In genomic region chr2:165883006-165883405, GRCm38 (mm10) we compare ENCODE assay signal across 8 mouse cellular contexts. TPM values are rescaled to one million over a fixed set of nuclear protein-coding genes. Genes with fewer than 3 reads are reported as not detected.
DNase-seq lines count a peak whose midpoint lies in the region; ATAC-seq and TF ChIP-seq lines count a peak whose summit lies in the region.

No protein-coding gene starts in this region.

- intact Hi-C loops in gastrocnemius, adult 2 months (cut with DNase I), result no loop called here
- intact Hi-C loops in gastrocnemius, postnatal 36 days (cut with DNase I), result no loop called here
- intact Hi-C loops in heart, postnatal 36 days (cut with DNase I), result no loop called here
- intact Hi-C loops in left cerebral cortex, postnatal 36 days (cut with DNase I), result loop anchor here (2.0 kb wide), 1 partner anchor 26 kb away; no protein-coding TSS in a partner anchor

- no peaks in the 10 kb centered on the region for H3K27me3 ChIP-seq in embryonic facial prominence, embryonic 11.5 days (ENCODE audit: control insufficient read depth, insufficient read depth, low read length)
- no peaks in the 10 kb centered on the region for H3K27me3 ChIP-seq in limb, embryonic 14.5 days (ENCODE audit: control insufficient read depth, insufficient read depth, low read length)
- H3K27me3 ChIP-seq in midbrain, embryonic 16.5 days (ENCODE audit: control insufficient read depth, insufficient read depth, low read depth, low read length), result no peaks in the 10 kb centered on the region

- H3K9me3 ChIP-seq in embryonic facial prominence, embryonic 11.5 days (replicated peaks; ENCODE audit: control insufficient read depth, low read length), result no peaks in the 10 kb centered on the region
- H3K9me3 ChIP-seq in limb, embryonic 14.5 days (ENCODE audit: control insufficient read depth, low read length), result no peaks in the 10 kb centered on the region
- H3K9me3 ChIP-seq in midbrain, embryonic 16.5 days (replicated peaks; ENCODE audit: control insufficient read depth, low read length, poor library complexity, severe bottlenecking), result no peaks in the 10 kb centered on the region

- peak overlapping the region; percentile 69 for H3K4me2 ChIP-seq in embryonic facial prominence, embryonic 11.5 days (ENCODE audit: low read depth, low read length)
- H3K4me2 ChIP-seq in limb, embryonic 14.5 days (replicated peaks; ENCODE audit: low read depth, low read length, severe bottlenecking), result peak overlapping the region; percentile 71
- peak overlapping the region; percentile 70 for H3K4me2 ChIP-seq in midbrain, embryonic 16.5 days (ENCODE audit: low read length)

- TF ChIP-seq CTCF in gastrocnemius, adult 2 months (IDR thresholded peaks at IDR 0.05), result no peak; the same call in 1 of the 2 replicates

- H3K9ac ChIP-seq in embryonic facial prominence, embryonic 11.5 days (replicated peaks; ENCODE audit: low read length), result peak overlapping the region; percentile 76
- H3K9ac ChIP-seq in limb, embryonic 14.5 days (ENCODE audit: low read depth, low read length, severe bottlenecking), result peak overlapping the region; percentile 32; the same call in 1 of the 2 replicates
- peak overlapping the region; percentile 71 for H3K9ac ChIP-seq in midbrain, embryonic 16.5 days (ENCODE audit: low read depth, low read length)

- H3K36me3 ChIP-seq in embryonic facial prominence, embryonic 11.5 days (replicated peaks; ENCODE audit: control insufficient read depth, insufficient read depth, low read depth, low read length), result no peaks in the 10 kb centered on the region
- no peaks in the 10 kb centered on the region for H3K36me3 ChIP-seq in limb, embryonic 14.5 days (ENCODE audit: control insufficient read depth, insufficient read depth, low read length)
- H3K36me3 ChIP-seq in midbrain, embryonic 16.5 days (ENCODE audit: control insufficient read depth, insufficient read depth, low read length), result no peaks in the 10 kb centered on the region

- H3K4me1 ChIP-seq in embryonic facial prominence, embryonic 11.5 days (ENCODE audit: control insufficient read depth, insufficient read depth, low read length), result peaks cover 58% of the 10 kb centered on the region
- H3K4me1 ChIP-seq in limb, embryonic 14.5 days (ENCODE audit: control insufficient read depth, insufficient read depth, low read length), result peaks cover 95% of the 10 kb centered on the region
- H3K4me1 ChIP-seq in midbrain, embryonic 16.5 days (ENCODE audit: control insufficient read depth, insufficient read depth, low read length), result peaks cover 91% of the 10 kb centered on the region

- ATAC-seq in embryonic facial prominence, embryonic 11.5 days (replicated peaks; ENCODE audit: insufficient number of reproducible peaks, low FRiP score, low TSS enrichment, low read depth), result no peak
- ATAC-seq in limb, embryonic 14.5 days (ENCODE audit: low FRiP score, low read depth), result no peak
- ATAC-seq in midbrain, embryonic 16.5 days, result no peak

- no peak for DNase-seq in gastrocnemius, adult 2 months
- DNase-seq in gastrocnemius, postnatal 36 days, result no peak
- peak; percentile 35 for DNase-seq in embryonic facial prominence, embryonic 11.5 days (ENCODE audit: low spot score)
- peak; percentile 55 to 64 for DNase-seq in heart, postnatal 36 days
- DNase-seq in limb, embryonic 14.5 days (ENCODE audit: low spot score), result no peak
- DNase-seq in left cerebral cortex, postnatal 36 days (ENCODE audit: low spot score in 2 of 2), result no peak
- DNase-seq in right cerebral cortex, postnatal 10 days (ENCODE audit: low spot score in 2 of 2), result no peak

- peak overlapping the region; percentile 98 for H3K27ac ChIP-seq in gastrocnemius, adult 2 months
- peak overlapping the region; percentile 78 for H3K27ac ChIP-seq in embryonic facial prominence, embryonic 11.5 days (replicated peaks; ENCODE audit: low read depth, low read length)
- H3K27ac ChIP-seq in limb, embryonic 14.5 days (replicated peaks; ENCODE audit: low read depth, low read length), result peak overlapping the region; percentile 99
- H3K27ac ChIP-seq in midbrain, embryonic 16.5 days (ENCODE audit: low read length), result peak overlapping the region; percentile 100

- H3K4me3 ChIP-seq in gastrocnemius, adult 2 months, result peak overlapping the region; percentile 70
- H3K4me3 ChIP-seq in embryonic facial prominence, embryonic 11.5 days (ENCODE audit: low read depth, low read length), result 0 out of 2 replicates have a peak overlapping the region, but pooled peaks have one; percentile 33
- H3K4me3 ChIP-seq in limb, embryonic 14.5 days (replicated peaks; ENCODE audit: low read length), result peak overlapping the region; percentile 35
- peak overlapping the region; percentile 36 for H3K4me3 ChIP-seq in midbrain, embryonic 16.5 days (ENCODE audit: low read depth, low read length)

- WGBS in embryonic facial prominence, embryonic 11.5 days, result 14% methylated on average over 6 of the region's 6 CpGs
- WGBS in limb, embryonic 14.5 days, result 10% methylated on average over 6 of the region's 6 CpGs
- 9% methylated on average over 6 of the region's 6 CpGs for WGBS in midbrain, embryonic 16.5 days

- no peak for TF ChIP-seq POLR2A in limb, embryonic 14.5 days (IDR thresholded peaks at IDR 0.05; ENCODE audit: borderline replicate concordance, extremely low read depth, insufficient read depth, insufficient read length)

RNA-seq across cellular contexts. Expression of gene Zmynd8, which starts 15.8 kb away (rescaled TPM):
- 10 to 100 TPM; 13.1 to 23.3 TPM for total RNA-seq in gastrocnemius, adult 2 months (2021)
- total RNA-seq in gastrocnemius, postnatal 36 days (2021), result 10 to 100 TPM; 12.7 to 17.3 TPM
- 36.1 and 36.8 TPM in 2 replicates for polyA plus RNA-seq in embryonic facial prominence, embryonic 11.5 days (2014; fragmentation: Nextera tagmentation; extraction: Ambion mirVana)
- 10 to 100 TPM; 46.5 to 48.0 TPM for total RNA-seq in heart, postnatal 36 days (2021)
- 47.6 and 49.5 TPM in 2 replicates for polyA plus RNA-seq in limb, embryonic 14.5 days (2012; rRNA removed)
- 30.2 and 39.8 TPM in 2 replicates for polyA plus RNA-seq in limb, embryonic 14.5 days (2014; fragmentation: Nextera tagmentation; extraction: Ambion mirVana)
- 78.7 and 87.3 TPM in 2 replicates for polyA plus RNA-seq in midbrain, embryonic 16.5 days (2015; fragmentation: Nextera tagmentation; extraction: Ambion mirVana)
- total RNA-seq in left cerebral cortex, postnatal 36 days (2021), result 100 to 1,000 TPM; 119 to 184 TPM

Comparison
In these comparisons a context has a peak if more than half of its experiments do, and no peak if none do; other contexts are left out.
1. DNase-seq: peak in embryonic facial prominence, embryonic 11.5 days (single experiment) and heart, postnatal 36 days (2 of 2); none in gastrocnemius, adult 2 months (single experiment), gastrocnemius, postnatal 36 days (0 of 2), limb, embryonic 14.5 days (single experiment), left cerebral cortex, postnatal 36 days (0 of 2) and right cerebral cortex, postnatal 10 days (0 of 2).
2. Peak in every context shown above with its lines, with median percentiles within 50 percentile points of each other: H3K27ac ChIP-seq, H3K4me3 ChIP-seq, H3K4me2 ChIP-seq and H3K9ac ChIP-seq.